18 mouse cellular contexts compared by ENCODE assay signal in the genomic region with DNA sequence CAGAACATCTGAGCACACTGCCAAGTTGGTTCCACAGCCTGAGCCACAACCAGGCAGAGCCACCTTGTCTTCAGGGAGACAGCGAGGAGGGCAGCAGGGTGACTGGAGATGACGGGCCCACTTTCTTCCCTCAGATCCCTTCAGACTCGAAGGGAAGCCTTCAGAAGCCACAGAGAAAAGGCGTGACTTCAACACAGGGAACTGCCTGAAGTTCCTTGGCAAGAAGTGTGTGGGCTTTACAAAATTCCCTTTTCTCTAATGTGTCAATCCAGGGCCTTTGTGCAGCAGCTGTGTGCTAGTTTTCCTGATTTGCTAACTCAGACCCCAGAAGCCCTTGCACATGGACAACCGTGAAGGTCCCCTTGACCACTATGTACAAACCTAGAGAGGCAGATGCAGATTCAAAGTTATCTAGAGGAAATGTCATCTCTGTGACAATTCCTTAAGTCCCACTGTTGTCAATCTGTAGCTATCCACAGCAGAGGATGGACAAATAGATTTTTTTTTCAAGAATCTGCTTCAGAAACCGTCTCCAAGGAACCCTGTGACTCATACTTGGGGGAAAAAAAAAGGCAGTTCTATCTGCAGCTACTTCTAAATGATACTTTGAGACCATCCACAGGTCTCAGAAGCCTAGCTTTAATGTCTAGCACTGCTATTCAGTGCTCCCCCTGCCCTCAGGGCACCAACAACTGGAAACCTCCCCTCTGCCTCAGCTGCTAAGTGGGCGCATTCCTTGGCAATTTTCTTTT. TPM values are rescaled to one million over a fixed set of nuclear protein-coding genes. Genes with fewer than 3 reads are reported as not detected.
DNase-seq lines count a peak whose midpoint lies in the region; ATAC-seq and TF ChIP-seq lines count a peak whose summit lies in the region.
"Had no signal": no experiment of that assay in that cellular context is flagged by ENCODE, and none has a peak within 500 bp of the region (broad histone marks: within the 10 kb centered on the region; RNA-seq: fewer than 3 reads in every experiment).

No protein-coding gene starts in this region.

- no peaks in the 10 kb centered on the region for H3K27me3 ChIP-seq in hindbrain, postnatal 0 days (ENCODE audit: insufficient read depth, low read length)
- H3K27me3 ChIP-seq: intestine, embryonic 15.5 days had no signal

- no peak overlapping the region for H3K4me2 ChIP-seq in hindbrain, postnatal 0 days (ENCODE audit: low read depth, low read length)

- TF ChIP-seq CTCF in layer of hippocampus, adult 2 months (conservative IDR thresholded peaks at IDR 0.05) = no peak
- no peak for TF ChIP-seq CTCF in hindbrain, postnatal 0 days (IDR thresholded peaks at IDR 0.05; ENCODE audit: low read depth)

- peak overlapping the region; percentile 75 for H3K27ac ChIP-seq in layer of hippocampus, adult 2 months
- peak overlapping the region; percentile 59; the same call in 1 of the 2 replicates for H3K27ac ChIP-seq in hindbrain, postnatal 0 days
- H3K27ac ChIP-seq: liver, embryonic 14.5 days had no signal

- peaks cover 18% of the 10 kb centered on the region; the same call in 1 of the 2 replicates for H3K36me3 ChIP-seq in hindbrain, postnatal 0 days (ENCODE audit: insufficient read depth, low read length)
- H3K36me3 ChIP-seq: intestine, embryonic 15.5 days had no signal

- DNase-seq in frontal cortex, postnatal 10 days (ENCODE audit: low spot score in 2 of 2) = no peak
- no peak for DNase-seq in layer of hippocampus, adult 2 months (ENCODE audit: low spot score in 2 of 2)
- no peak for DNase-seq in layer of hippocampus, postnatal 10 days (ENCODE audit: low spot score in 2 of 2)
- DNase-seq in brain, adult 2 months (ENCODE audit: low read depth, low spot score) = peak; percentile 67
- DNase-seq in hindbrain, postnatal 0 days (ENCODE audit: low spot score) = peak; percentile 26
- DNase-seq: B cell, adult 2 months; cerebellum, adult 9-10 months; embryo, embryonic 11 days; heart, adult 11 months; kidney, postnatal 25 days; lung, postnatal 10 days; right cerebral cortex, postnatal 4 days; thymus, postnatal 4 days had no signal

- peak; percentile 50 for ATAC-seq in frontal cortex, adult (ENCODE audit: low TSS enrichment)
- peak; percentile 63; the same call in 1 of the 2 replicates for ATAC-seq in hindbrain, postnatal 0 days
- ATAC-seq in inflammation-experienced regulatory T-cells, adult 6 months = no peak
- no peak for ATAC-seq in granulocyte monocyte progenitor cell, adult 5-6 weeks (replicated peaks; ENCODE audit: poor library complexity, severe bottlenecking)
- ATAC-seq: intestine, embryonic 15.5 days had no signal

- H3K4me1 ChIP-seq in hindbrain, postnatal 0 days (ENCODE audit: insufficient read depth, low read length) = 0 out of 2 replicates have a peak, but pooled peaks cover 11% of the 10 kb centered on the region

- H3K9ac ChIP-seq in hindbrain, postnatal 0 days (replicated peaks; ENCODE audit: low read length) = no peak overlapping the region
- H3K9ac ChIP-seq: intestine, embryonic 15.5 days; liver, embryonic 14.5 days had no signal

- H3K9me3 ChIP-seq in hindbrain, postnatal 0 days (ENCODE audit: low read length) = no peaks in the 10 kb centered on the region
- H3K9me3 ChIP-seq: intestine, embryonic 15.5 days had no signal

- 64% methylated on average over 7 of the region's 7 CpGs for WGBS in hindbrain, postnatal 0 days

- no peak overlapping the region for H3K4me3 ChIP-seq in layer of hippocampus, adult 2 months
- H3K4me3 ChIP-seq in hindbrain, postnatal 0 days (ENCODE audit: low read length) = no peak overlapping the region
- H3K4me3 ChIP-seq: intestine, embryonic 15.5 days had no signal

RNA-seq across cellular contexts. Expression of a gene that starts 25.0 kb away (rescaled TPM):
- 10 to 100 TPM; 17.0 to 18.2 TPM for total RNA-seq in layer of hippocampus, adult 2 months (2021)
- 10 to 100 TPM; 22.7 to 24.1 TPM for total RNA-seq in layer of hippocampus, postnatal 10 days (2021)
- 73.2 and 91.7 TPM in 2 replicates for total RNA-seq in hindbrain, postnatal 0 days (2014; rRNA removed)
- polyA plus RNA-seq in hindbrain, postnatal 0 days (2015; fragmentation: Nextera tagmentation; extraction: Ambion mirVana) = 14.8 and 16.6 TPM in 2 replicates
- polyA plus RNA-seq in inflammation-experienced regulatory T-cells, adult 6 months (2017; shearing (Covaris generic)) = not detected
- total RNA-seq in granulocyte monocyte progenitor cell, adult 5-6 weeks (2014; fragmentation: Nextera tagmentation) = 3.1 and 6.9 TPM in 2 replicates
- 3.4 and 5.2 TPM in 2 replicates for total RNA-seq in granulocyte monocyte progenitor cell, adult 5-6 weeks (2017)

RNA-seq across cellular contexts. Expression of a gene that starts 49.5 kb away (rescaled TPM):
- total RNA-seq in layer of hippocampus, adult 2 months (2021) = 100 to 1,000 TPM; 119 to 127 TPM
- 100 to 1,000 TPM; 102 to 110 TPM for total RNA-seq in layer of hippocampus, postnatal 10 days (2021)
- total RNA-seq in hindbrain, postnatal 0 days (2014; rRNA removed) = 39.9 and 47.8 TPM in 2 replicates
- polyA plus RNA-seq in hindbrain, postnatal 0 days (2015; fragmentation: Nextera tagmentation; extraction: Ambion mirVana) = 31.4 and 36.2 TPM in 2 replicates
- polyA plus RNA-seq in inflammation-experienced regulatory T-cells, adult 6 months (2017; shearing (Covaris generic)) = 10 to 100 TPM; 50.5 to 69.5 (median 57.4) TPM
- 48.7 and 85.8 TPM in 2 replicates for total RNA-seq in granulocyte monocyte progenitor cell, adult 5-6 weeks (2014; fragmentation: Nextera tagmentation)
- 17.8 and 21.2 TPM in 2 replicates for total RNA-seq in granulocyte monocyte progenitor cell, adult 5-6 weeks (2017)

RNA-seq across cellular contexts. Expression of a gene that starts 51.2 kb away (rescaled TPM):
- total RNA-seq in layer of hippocampus, adult 2 months (2021) = 10 to 100 TPM; 34.2 to 38.1 TPM
- 10 to 100 TPM; 36.3 to 45.6 TPM for total RNA-seq in layer of hippocampus, postnatal 10 days (2021)
- total RNA-seq in hindbrain, postnatal 0 days (2014; rRNA removed) = 56.5 and 59.7 TPM in 2 replicates
- polyA plus RNA-seq in hindbrain, postnatal 0 days (2015; fragmentation: Nextera tagmentation; extraction: Ambion mirVana) = 42.7 and 42.8 TPM in 2 replicates
- 10 to 100 TPM; 21.3 to 28.4 (median 27.4) TPM for polyA plus RNA-seq in inflammation-experienced regulatory T-cells, adult 6 months (2017; shearing (Covaris generic))
- total RNA-seq in granulocyte monocyte progenitor cell, adult 5-6 weeks (2014; fragmentation: Nextera tagmentation) = 67.4 and 72.3 TPM in 2 replicates
- total RNA-seq in granulocyte monocyte progenitor cell, adult 5-6 weeks (2017) = 42.9 and 49.3 TPM in 2 replicates

Comparison
In these comparisons a context has a peak if more than half of its experiments do, and no peak if none do; other contexts are left out.
1. ATAC-seq: peak in frontal cortex, adult (single experiment) and hindbrain, postnatal 0 days (single experiment); none in inflammation-experienced regulatory T-cells, adult 6 months (single experiment) and granulocyte monocyte progenitor cell, adult 5-6 weeks (single experiment).
2. DNase-seq: peak in brain, adult 2 months (single experiment) and hindbrain, postnatal 0 days (single experiment); none in frontal cortex, postnatal 10 days (0 of 2), layer of hippocampus, adult 2 months (0 of 2) and layer of hippocampus, postnatal 10 days (0 of 2).